Mouse (Mus musculus): ENCODE data around the gene Vhl. TPM values are rescaled to one million over a fixed set of nuclear protein-coding genes. Genes with fewer than 3 reads are reported as not detected.

Vhl gene
- polyA plus RNA-seq, 1 experiment from 2014 or later, result 7.8 TPM

- Histone ChIP-seq H3K9ac (no peak overlapping the region), H3K27me3 (no peaks in the 10 kb centered on the region), H3K27ac (no peak overlapping the region), H3K4me3 (replicated peaks) (no peak overlapping the region), H3K36me3 (0 out of 2 replicates have a peak, but pooled peaks cover 7% of the 10 kb centered on the region), H3K4me1 (replicated peaks) (peaks cover 30% of the 10 kb centered on the region), H3K4me2 (no peak overlapping the region), H3K9me3 (replicated peaks) (no peaks in the 10 kb centered on the region)
- ATAC-seq (ENCODE audit: low read depth), result no peak
- no peak for DNase-seq
- WGBS (ENCODE audit: insufficient replicate concordance), result 83% methylated on average over 14 of the region's 14 CpGs
Measured at GRCm38 (mm10) chr6:113678246-113679012, 54.7 kb downstream of the Vhl start.

- H3K27ac ChIP-seq, result 0 out of 2 replicates have a peak overlapping the region, but pooled peaks have one; percentile 21
- peaks cover 30% of the 10 kb centered on the region for H3K4me1 ChIP-seq (replicated peaks)
- WGBS (ENCODE audit: insufficient replicate concordance), result 68% methylated on average over 9 of the region's 9 CpGs
- 0 out of 2 replicates have a peak, but pooled peaks cover 7% of the 10 kb centered on the region for H3K36me3 ChIP-seq
- DNase-seq, result no peak
- no peaks in the 10 kb centered on the region for H3K9me3 ChIP-seq (replicated peaks)
- no peak overlapping the region for H3K4me3 ChIP-seq (replicated peaks)
- H3K27me3 ChIP-seq, result no peaks in the 10 kb centered on the region
- no peak overlapping the region for H3K9ac ChIP-seq
- no peak for ATAC-seq (ENCODE audit: low read depth)
- no peak overlapping the region for H3K4me2 ChIP-seq
Measured at GRCm38 (mm10) chr6:113679993-113680566, 56.3 kb downstream of the Vhl start.

Other genes starting within 250 kb of the Vhl start
- gene Tada3, start 246.1 kb upstream of the Vhl start, polyA plus RNA-seq (2015; fragmentation: Nextera tagmentation; extraction: Ambion mirVana), result 22.6 TPM in 2 replicates
- 262 and 272 TPM in 2 replicates for gene Arpc4, start 245.8 kb upstream of the Vhl start, polyA plus RNA-seq (2015; fragmentation: Nextera tagmentation; extraction: Ambion mirVana)
- 0.62 and 0.85 TPM in 2 replicates for gene Ttll3, start 234.7 kb upstream of the Vhl start, polyA plus RNA-seq (2015; fragmentation: Nextera tagmentation; extraction: Ambion mirVana)
- gene Rpusd3, start 204.6 kb upstream of the Vhl start, polyA plus RNA-seq (2015; fragmentation: Nextera tagmentation; extraction: Ambion mirVana), result 13.4 and 19.2 TPM in 2 replicates
- 0.10 TPM in 1 of 2 replicates, not detected in the other for gene Cidec, start 188.2 kb upstream of the Vhl start, polyA plus RNA-seq (2015; fragmentation: Nextera tagmentation; extraction: Ambion mirVana)
- 51.8 and 53.3 TPM in 2 replicates for gene Jagn1, start 181.4 kb upstream of the Vhl start, polyA plus RNA-seq (2015; fragmentation: Nextera tagmentation; extraction: Ambion mirVana)
- gene Il17re, start 165.5 kb upstream of the Vhl start, polyA plus RNA-seq (2015; fragmentation: Nextera tagmentation; extraction: Ambion mirVana), result 0.16 and 0.20 TPM in 2 replicates
- gene Il17rc, start 152.5 kb upstream of the Vhl start, polyA plus RNA-seq (2015; fragmentation: Nextera tagmentation; extraction: Ambion mirVana), result 5.3 and 6.2 TPM in 2 replicates
- gene Creld1, start 140.7 kb upstream of the Vhl start, polyA plus RNA-seq (2015; fragmentation: Nextera tagmentation; extraction: Ambion mirVana), result 7.4 and 8.0 TPM in 2 replicates
- 0.07 TPM in 2 replicates for gene Prrt3, start 122.0 kb upstream of the Vhl start, polyA plus RNA-seq (2015; fragmentation: Nextera tagmentation; extraction: Ambion mirVana)
- 47.5 and 54.9 TPM in 2 replicates for gene Emc3, start 92.3 kb upstream of the Vhl start, polyA plus RNA-seq (2015; fragmentation: Nextera tagmentation; extraction: Ambion mirVana)
- gene Fancd2, start 92.3 kb upstream of the Vhl start, polyA plus RNA-seq (2015; fragmentation: Nextera tagmentation; extraction: Ambion mirVana), result 9.7 and 11.0 TPM in 2 replicates
- gene Fancd2os, start 23.2 kb upstream of the Vhl start, polyA plus RNA-seq (2015; fragmentation: Nextera tagmentation; extraction: Ambion mirVana), result 0.09 TPM in 1 of 2 replicates, not detected in the other
- 101 and 104 TPM in 2 replicates for gene Brk1, start 19.2 kb upstream of the Vhl start, polyA plus RNA-seq (2015; fragmentation: Nextera tagmentation; extraction: Ambion mirVana)
- 12.1 and 14.9 TPM in 2 replicates for gene Irak2, start 14.5 kb downstream of the Vhl start, polyA plus RNA-seq (2015; fragmentation: Nextera tagmentation; extraction: Ambion mirVana)
- 0.94 and 1.0 TPM in 2 replicates for gene Tatdn2, start 73.1 kb downstream of the Vhl start, polyA plus RNA-seq (2015; fragmentation: Nextera tagmentation; extraction: Ambion mirVana)
- not detected in 2 replicates for gene Ghrl, start 95.9 kb downstream of the Vhl start, polyA plus RNA-seq (2015; fragmentation: Nextera tagmentation; extraction: Ambion mirVana)
- gene Sec13, start 116.8 kb downstream of the Vhl start, polyA plus RNA-seq (2015; fragmentation: Nextera tagmentation; extraction: Ambion mirVana), result 147 and 150 TPM in 2 replicates

Data from liver, embryonic 13.5 days (tissue).